Mouse (Mus musculus): ENCODE data around the gene Gm20219. TPM values are rescaled to one million over a fixed set of nuclear protein-coding genes. Genes with fewer than 3 reads are reported as not detected.
"Not testable (repeated sequence)": the region's sequence is repeated elsewhere in the genome, so short reads cannot be mapped to it uniquely, and the experiment has no call there.

Gm20219 gene
- polyA plus RNA-seq, 1 experiment from 2014 or later = 1.1 TPM

- H3K9me3 ChIP-seq (ENCODE audit: control insufficient read depth, low read length) = no peaks in the 10 kb centered on the region
- H3K4me3 ChIP-seq (ENCODE audit: low read depth, low read length) = peak overlapping the region; percentile 51
- H3K4me2 ChIP-seq (replicated peaks; ENCODE audit: low read depth, low read length) = peak overlapping the region; percentile 96
- peaks cover 19% of the 10 kb centered on the region for H3K27me3 ChIP-seq (ENCODE audit: control insufficient read depth, insufficient read depth, low read length)
- peaks cover 5% of the 10 kb centered on the region for H3K4me1 ChIP-seq (replicated peaks; ENCODE audit: control insufficient read depth, insufficient read depth, low read length)
- no peak overlapping the region for H3K27ac ChIP-seq (ENCODE audit: low read depth, low read length)
- ATAC-seq (ENCODE audit: low FRiP score) = no peak
- 56% methylated on average over 15 of the region's 15 CpGs for WGBS
- no peak for DNase-seq (ENCODE audit: low spot score)
- peak overlapping the region; percentile 19; the same call in 1 of the 2 replicates for H3K9ac ChIP-seq (ENCODE audit: low read depth, low read length)
- H3K36me3 ChIP-seq (ENCODE audit: control insufficient read depth, insufficient read depth, low read length) = no peaks in the 10 kb centered on the region
Measured at GRCm38 (mm10) chr17:56506417-56507065, 47.6 kb downstream of the Gm20219 start.

GRCm38 (mm10) chr17:56505401-56505800 lies 48.8 kb downstream of the Gm20219 start:
- ATAC-seq (ENCODE audit: low FRiP score) (no peak), DNase-seq (ENCODE audit: low spot score) (no peak)
- Histone ChIP-seq H3K4me3 (ENCODE audit: low read depth, low read length) (no peak overlapping the region), H3K27me3 (ENCODE audit: control insufficient read depth, insufficient read depth, low read length) (peaks cover 7% of the 10 kb centered on the region), H3K4me2 (replicated peaks; ENCODE audit: low read depth, low read length) (no peak overlapping the region), H3K4me1 (replicated peaks; ENCODE audit: control insufficient read depth, insufficient read depth, low read length) (peaks cover 2% of the 10 kb centered on the region; the same call in 1 of the 2 replicates), H3K36me3 (ENCODE audit: control insufficient read depth, insufficient read depth, low read length) (no peaks in the 10 kb centered on the region), H3K9ac (ENCODE audit: low read depth, low read length) (no peak overlapping the region), H3K27ac (ENCODE audit: low read depth, low read length) (no peak overlapping the region), H3K9me3 (ENCODE audit: control insufficient read depth, low read length) (no peaks in the 10 kb centered on the region)
- 78% methylated on average over 10 of the region's 10 CpGs for WGBS

GRCm38 (mm10) chr17:56502526-56502925 lies 51.7 kb downstream of the Gm20219 start:
- no peak overlapping the region for H3K9ac ChIP-seq (ENCODE audit: low read depth, low read length)
- 35% methylated on average over 9 of the region's 9 CpGs for WGBS
- ATAC-seq (ENCODE audit: low FRiP score) = 0 out of 2 replicates have a peak, but pooled peaks have one; percentile 17
- no peak overlapping the region for H3K4me3 ChIP-seq (ENCODE audit: low read depth, low read length)
- H3K27ac ChIP-seq (ENCODE audit: low read depth, low read length) = 0 out of 2 replicates have a peak overlapping the region, but pooled peaks have one; percentile 3
- no peak for DNase-seq (ENCODE audit: low spot score)
- no peak overlapping the region for H3K4me2 ChIP-seq (replicated peaks; ENCODE audit: low read depth, low read length)
- H3K4me1 ChIP-seq (replicated peaks; ENCODE audit: control insufficient read depth, insufficient read depth, low read length) = no peaks in the 10 kb centered on the region
- H3K27me3 ChIP-seq (ENCODE audit: control insufficient read depth, insufficient read depth, low read length) = no peaks in the 10 kb centered on the region
- no peaks in the 10 kb centered on the region for H3K36me3 ChIP-seq (ENCODE audit: control insufficient read depth, insufficient read depth, low read length)
- H3K9me3 ChIP-seq (ENCODE audit: control insufficient read depth, low read length) = no peaks in the 10 kb centered on the region

- not testable (repeated sequence) for H3K36me3 ChIP-seq (ENCODE audit: control insufficient read depth, insufficient read depth, low read length); H3K27ac ChIP-seq (ENCODE audit: low read depth, low read length); H3K4me2 ChIP-seq (replicated peaks; ENCODE audit: low read depth, low read length); H3K9ac ChIP-seq (ENCODE audit: low read depth, low read length); H3K27me3 ChIP-seq (ENCODE audit: control insufficient read depth, insufficient read depth, low read length); ATAC-seq (ENCODE audit: low FRiP score); DNase-seq (ENCODE audit: low spot score); H3K9me3 ChIP-seq (ENCODE audit: control insufficient read depth, low read length); H3K4me1 ChIP-seq (replicated peaks; ENCODE audit: control insufficient read depth, insufficient read depth, low read length); H3K4me3 ChIP-seq (ENCODE audit: low read depth, low read length)
- WGBS = 52% methylated on average over 2 of the region's 2 CpGs
Measured at GRCm38 (mm10) chr17:56501635-56502400, 52.4 kb downstream of the Gm20219 start.

Other genes with a start within 250 kb of the Gm20219 start
- 33.7 and 39.0 TPM in 2 replicates for gene Kdm4b, start 228.3 kb downstream of the Gm20219 start, polyA plus RNA-seq (2014; fragmentation: Nextera tagmentation; extraction: Ambion mirVana)
- 142 and 156 TPM in 2 replicates for gene Ptprs, start 77.9 kb downstream of the Gm20219 start, polyA plus RNA-seq (2014; fragmentation: Nextera tagmentation; extraction: Ambion mirVana)
- gene Znrf4, start 42.0 kb downstream of the Gm20219 start, polyA plus RNA-seq (2014; fragmentation: Nextera tagmentation; extraction: Ambion mirVana) = not detected in 2 replicates
- gene Safb2, start 30.2 kb upstream of the Gm20219 start, polyA plus RNA-seq (2014; fragmentation: Nextera tagmentation; extraction: Ambion mirVana) = 47.6 and 56.1 TPM in 2 replicates
- 93.7 and 105 TPM in 2 replicates for gene Safb, start 30.4 kb upstream of the Gm20219 start, polyA plus RNA-seq (2014; fragmentation: Nextera tagmentation; extraction: Ambion mirVana)
- 184 and 192 TPM in 2 replicates for gene 2410015M20Rik, start 55.4 kb upstream of the Gm20219 start, polyA plus RNA-seq (2014; fragmentation: Nextera tagmentation; extraction: Ambion mirVana)
- 1,258 and 1,259 TPM in 2 replicates for gene Rpl36, start 59.0 kb upstream of the Gm20219 start, polyA plus RNA-seq (2014; fragmentation: Nextera tagmentation; extraction: Ambion mirVana)
- gene Lonp1, start 72.5 kb upstream of the Gm20219 start, polyA plus RNA-seq (2014; fragmentation: Nextera tagmentation; extraction: Ambion mirVana) = 43.7 and 45.4 TPM in 2 replicates
- gene Catsperd, start 73.8 kb upstream of the Gm20219 start, polyA plus RNA-seq (2014; fragmentation: Nextera tagmentation; extraction: Ambion mirVana) = 0.56 and 0.86 TPM in 2 replicates
- 94.2 and 104 TPM in 2 replicates for gene Ranbp3, start 118.9 kb upstream of the Gm20219 start, polyA plus RNA-seq (2014; fragmentation: Nextera tagmentation; extraction: Ambion mirVana)
- 363 and 381 TPM in 2 replicates for gene Ndufa11, start 163.4 kb upstream of the Gm20219 start, polyA plus RNA-seq (2014; fragmentation: Nextera tagmentation; extraction: Ambion mirVana)
- gene Vmac, start 163.6 kb upstream of the Gm20219 start, polyA plus RNA-seq (2014; fragmentation: Nextera tagmentation; extraction: Ambion mirVana) = 15.6 and 18.1 TPM in 2 replicates
- 4.4 and 4.6 TPM in 2 replicates for gene Nrtn, start 203.1 kb upstream of the Gm20219 start, polyA plus RNA-seq (2014; fragmentation: Nextera tagmentation; extraction: Ambion mirVana)
- 30.3 and 35.4 TPM in 2 replicates for gene Dus3l, start 210.4 kb upstream of the Gm20219 start, polyA plus RNA-seq (2014; fragmentation: Nextera tagmentation; extraction: Ambion mirVana)
- 0.49 and 0.71 TPM in 2 replicates for gene Prr22, start 215.9 kb upstream of the Gm20219 start, polyA plus RNA-seq (2014; fragmentation: Nextera tagmentation; extraction: Ambion mirVana)